Mouse (Mus musculus) frontal cortex, postnatal 36 days (tissue): ENCODE measurements at regions not wholly inside any gene's neighbourhood (a gene's known extent, or its start where the extent isn't known, plus 50 kb on each side); places are given as distances from the start of the nearest gene placed in this dataset.

Experiments used
- DNase-seq, 2 experiments: peaks; one replicate each; pipeline ENCODE4 v3.0.0; 2022; ENCODE audit warnings: low spot score in 2 of 2

GRCm38 (mm10) chr1:132820136-132820535 lies 59.9 kb upstream of the Lrrn2 start:
- no peak for DNase-seq

DNA sequence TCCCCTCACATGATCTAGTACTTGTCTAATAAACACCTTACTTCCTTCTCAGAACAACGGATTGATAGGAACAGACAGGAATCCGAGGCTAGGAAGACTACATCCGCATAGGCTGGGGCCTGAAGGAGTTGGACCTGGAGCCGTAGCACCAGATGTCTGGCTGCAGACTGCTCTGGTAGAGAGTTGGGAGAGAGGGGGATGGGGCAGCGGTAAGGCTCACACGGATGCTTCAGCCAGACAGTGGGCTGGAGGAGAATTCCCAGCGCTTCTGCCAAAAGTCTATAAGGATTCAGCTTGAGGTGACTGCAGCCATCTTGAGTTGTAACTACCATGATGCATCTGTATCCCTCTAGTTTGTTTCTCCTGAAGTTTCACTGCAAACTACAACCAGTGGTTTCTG lies 61.8 kb upstream of the Lrrn2 start:
- peak; percentile 37 to 40 for DNase-seq

- no peak for DNase-seq
Measured at GRCm38 (mm10) chr1:132817366-132817765, 62.7 kb upstream of the Lrrn2 start.

DNA sequence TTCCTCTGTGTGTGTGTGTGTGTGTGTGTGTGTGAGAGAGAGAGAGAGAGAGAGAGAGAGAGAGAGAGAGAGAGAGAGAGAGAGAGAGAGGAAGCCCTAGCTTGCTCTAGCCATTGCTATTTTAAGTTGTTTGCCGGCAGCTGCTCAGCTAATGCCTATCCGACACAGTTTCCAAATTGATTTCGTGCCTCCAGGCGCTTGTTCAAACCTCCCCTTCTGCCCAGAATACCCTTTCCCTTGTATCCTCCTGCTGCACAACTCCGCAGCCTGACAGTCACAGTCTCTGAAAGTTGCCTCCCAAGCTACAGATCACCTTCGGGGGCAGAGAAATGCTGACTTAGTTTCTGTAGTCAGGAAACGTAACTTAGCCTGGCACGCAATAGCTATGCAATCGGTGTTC lies 63.9 kb upstream of the Nfasc start:
- no peak for DNase-seq

DNA sequence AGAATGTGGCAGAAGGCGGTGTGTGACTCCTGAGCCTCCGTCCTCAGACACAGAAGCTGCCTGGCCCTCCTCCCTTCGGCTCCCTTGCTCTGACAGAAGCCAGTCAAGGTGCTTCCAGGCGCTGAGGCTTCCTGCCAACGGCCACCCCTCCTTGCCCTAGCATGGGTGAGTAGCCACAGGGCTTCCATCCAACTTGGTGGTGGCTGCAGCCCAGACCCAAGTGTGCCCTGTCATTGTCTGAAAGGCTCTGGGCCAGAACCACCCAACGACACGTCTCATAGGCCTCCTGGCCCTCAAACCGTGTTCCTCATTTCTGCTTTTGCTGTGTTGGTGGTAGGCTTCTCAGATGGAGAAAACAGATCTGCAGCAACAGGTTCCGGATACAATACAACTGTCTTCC lies 62.2 kb upstream of the Nfasc start:
- no peak for DNase-seq

- peak in 1 of 2 experiments; percentile 38 for DNase-seq
Measured at GRCm38 (mm10) chr1:132802380-132802779, 60.8 kb upstream of the Nfasc start.

DNA sequence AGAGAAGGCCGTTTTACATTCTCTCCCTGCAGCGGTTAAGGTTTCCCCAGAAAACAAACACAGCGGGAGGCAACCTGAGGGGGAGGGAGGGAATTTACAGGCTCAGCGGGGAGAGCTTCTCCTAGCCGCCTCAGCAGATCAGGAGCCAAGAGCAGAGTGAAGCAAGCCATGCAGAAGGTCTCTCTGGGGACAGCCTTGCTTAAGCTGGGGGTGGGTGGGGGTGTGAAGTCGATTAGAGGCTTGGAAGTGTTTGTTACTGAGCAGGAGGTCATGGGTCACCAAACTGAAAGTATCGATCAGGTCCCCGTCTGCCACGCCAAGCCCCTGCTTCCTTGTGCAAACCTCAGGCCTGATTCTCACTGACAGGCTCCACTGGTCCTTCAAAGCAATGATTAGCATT lies 58.7 kb upstream of the Nfasc start:
- no peak for DNase-seq

DNA sequence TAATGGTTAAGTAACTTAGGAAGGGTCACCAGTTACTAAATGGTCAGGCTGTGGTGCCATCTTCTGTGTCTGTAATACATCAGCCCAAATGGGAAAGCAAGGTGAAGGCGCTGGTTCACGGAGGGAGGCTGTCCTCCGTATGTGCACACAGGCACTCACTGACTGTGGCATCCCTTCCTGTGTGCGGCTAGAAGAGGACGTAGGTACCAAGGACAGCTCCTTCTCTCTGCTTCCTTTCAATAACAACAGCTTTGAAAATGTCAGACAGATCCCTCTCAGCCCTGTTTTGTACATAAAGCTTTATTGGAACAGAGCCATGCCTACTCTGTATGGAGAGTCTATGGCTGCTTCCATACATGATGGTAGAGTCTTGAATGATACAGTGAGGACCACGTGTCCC lies 57.7 kb upstream of the Nfasc start:
- no peak for DNase-seq

GRCm38 (mm10) chr1:132794462-132794861 lies 52.9 kb upstream of the Nfasc start:
- DNase-seq = no peak
